Mouse (Mus musculus): ENCODE results near the gene Klrb1a. TPM values are rescaled to one million over a fixed set of nuclear protein-coding genes. Genes with fewer than 3 reads are reported as not detected.

Klrb1a gene
- polyA plus RNA-seq, 1 experiment from 2014 or later: not detected

- no peak for TF ChIP-seq CTCF (IDR thresholded peaks at IDR 0.05; ENCODE audit: low read depth)
- no peak overlapping the region for H3K4me2 ChIP-seq (replicated peaks; ENCODE audit: low read depth)
- H3K36me3 ChIP-seq (ENCODE audit: control insufficient read depth, insufficient read depth, low read length): no peaks in the 10 kb centered on the region
- H3K9me3 ChIP-seq (ENCODE audit: control insufficient read depth, low read length): no peaks in the 10 kb centered on the region
- ATAC-seq (ENCODE audit: low FRiP score, low TSS enrichment) (peak; percentile 53; the same call in 1 of the 2 replicates), DNase-seq (ENCODE audit: low spot score) (peak; percentile 39)
- WGBS: 44% methylated on average over 2 of the region's 2 CpGs
- H3K4me1 ChIP-seq (replicated peaks; ENCODE audit: control insufficient read depth, insufficient read depth): 0 out of 2 replicates have a peak, but pooled peaks cover 2% of the 10 kb centered on the region
- no peak overlapping the region for H3K27ac ChIP-seq (replicated peaks)
- H3K27me3 ChIP-seq (ENCODE audit: control insufficient read depth, insufficient read depth, low read length): no peaks in the 10 kb centered on the region
- H3K4me3 ChIP-seq (ENCODE audit: low read depth, low read length): no peak overlapping the region
- no peak overlapping the region for H3K9ac ChIP-seq (ENCODE audit: low read length)
Measured at GRCm38 (mm10) chr6:128598256-128599047, 24.9 kb downstream of the Klrb1a start.

- Histone ChIP-seq H3K9ac (ENCODE audit: low read length) (no peak overlapping the region), H3K4me2 (replicated peaks; ENCODE audit: low read depth) (peak overlapping the region; percentile 50), H3K9me3 (ENCODE audit: control insufficient read depth, low read length) (no peaks in the 10 kb centered on the region), H3K4me1 (replicated peaks; ENCODE audit: control insufficient read depth, insufficient read depth) (0 out of 2 replicates have a peak, but pooled peaks cover 2% of the 10 kb centered on the region), H3K27me3 (ENCODE audit: control insufficient read depth, insufficient read depth, low read length) (no peaks in the 10 kb centered on the region), H3K4me3 (ENCODE audit: low read depth, low read length) (peak overlapping the region; percentile 30), H3K27ac (replicated peaks) (0 out of 2 replicates have a peak overlapping the region, but pooled peaks have one; percentile 5), H3K36me3 (ENCODE audit: control insufficient read depth, insufficient read depth, low read length) (no peaks in the 10 kb centered on the region)
- DNase-seq (ENCODE audit: low spot score) (peak; percentile 87), ATAC-seq (ENCODE audit: low FRiP score, low TSS enrichment) (peak; percentile 97)
- TF ChIP-seq CTCF (IDR thresholded peaks at IDR 0.05; ENCODE audit: low read depth): no peak
- no peak for TF ChIP-seq EP300 (optimal IDR thresholded peaks at IDR 0.05)
- 6% methylated on average over 9 of the region's 9 CpGs for WGBS
Measured at GRCm38 (mm10) chr6:128597121-128597522, 26.2 kb downstream of the Klrb1a start.

GRCm38 (mm10) chr6:128594651-128595050, 28.7 kb downstream of the Klrb1a start:
- Histone ChIP-seq H3K4me2 (replicated peaks; ENCODE audit: low read depth) (no peak overlapping the region), H3K36me3 (ENCODE audit: control insufficient read depth, insufficient read depth, low read length) (no peaks in the 10 kb centered on the region), H3K9me3 (ENCODE audit: control insufficient read depth, low read length) (no peaks in the 10 kb centered on the region), H3K4me3 (ENCODE audit: low read depth, low read length) (no peak overlapping the region), H3K27me3 (ENCODE audit: control insufficient read depth, insufficient read depth, low read length) (no peaks in the 10 kb centered on the region), H3K4me1 (replicated peaks; ENCODE audit: control insufficient read depth, insufficient read depth) (0 out of 2 replicates have a peak, but pooled peaks cover 2% of the 10 kb centered on the region), H3K9ac (ENCODE audit: low read length) (no peak overlapping the region), H3K27ac (replicated peaks) (no peak overlapping the region)
- WGBS: 43% methylated on average over 9 of the region's 9 CpGs
- ATAC-seq (ENCODE audit: low FRiP score, low TSS enrichment) (no peak; the same call in 1 of the 2 replicates), DNase-seq (ENCODE audit: low spot score) (no peak)
- no peak for TF ChIP-seq CTCF (IDR thresholded peaks at IDR 0.05; ENCODE audit: low read depth)
- no peak for TF ChIP-seq EP300 (optimal IDR thresholded peaks at IDR 0.05)

DNA sequence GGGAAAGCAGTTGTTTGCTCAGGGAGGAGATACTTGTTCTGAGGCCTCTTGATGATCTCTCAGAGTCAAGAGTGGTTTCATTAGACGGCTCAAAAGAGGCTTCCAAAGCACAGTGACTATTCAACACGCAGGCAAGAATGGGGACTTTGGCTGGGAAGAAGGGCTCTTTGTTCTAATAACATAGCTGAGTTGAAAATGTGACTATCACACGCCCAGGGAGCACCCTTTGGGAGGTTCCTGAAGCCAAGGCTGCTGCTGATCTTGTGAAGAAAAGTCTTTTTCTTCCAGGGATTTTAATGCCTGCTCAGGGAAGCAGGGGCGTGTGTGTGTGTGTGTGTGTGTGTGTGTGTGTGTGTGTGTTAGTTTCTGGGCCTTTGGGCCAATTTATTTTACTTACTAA, 33.9 kb downstream of the Klrb1a start:
- Histone ChIP-seq H3K4me3 (ENCODE audit: low read depth, low read length) (no peak overlapping the region), H3K36me3 (ENCODE audit: control insufficient read depth, insufficient read depth, low read length) (no peaks in the 10 kb centered on the region), H3K4me2 (replicated peaks; ENCODE audit: low read depth) (no peak overlapping the region), H3K27me3 (ENCODE audit: control insufficient read depth, insufficient read depth, low read length) (no peaks in the 10 kb centered on the region), H3K9me3 (ENCODE audit: control insufficient read depth, low read length) (no peaks in the 10 kb centered on the region), H3K4me1 (replicated peaks; ENCODE audit: control insufficient read depth, insufficient read depth) (no peaks in the 10 kb centered on the region), H3K9ac (ENCODE audit: low read length) (no peak overlapping the region), H3K27ac (replicated peaks) (no peak overlapping the region)
- ATAC-seq (ENCODE audit: low FRiP score, low TSS enrichment) (no peak), DNase-seq (ENCODE audit: low spot score) (no peak)
- WGBS: 46% methylated on average over 4 of the region's 4 CpGs
- TF ChIP-seq CTCF (IDR thresholded peaks at IDR 0.05; ENCODE audit: low read depth): no peak

- H3K4me1 ChIP-seq (replicated peaks; ENCODE audit: control insufficient read depth, insufficient read depth): no peaks in the 10 kb centered on the region
- no peaks in the 10 kb centered on the region for H3K27me3 ChIP-seq (ENCODE audit: control insufficient read depth, insufficient read depth, low read length)
- DNase-seq (ENCODE audit: low spot score) (no peak), ATAC-seq (ENCODE audit: low FRiP score, low TSS enrichment) (0 out of 2 replicates have a peak, but pooled peaks have one; percentile 8)
- H3K36me3 ChIP-seq (ENCODE audit: control insufficient read depth, insufficient read depth, low read length): no peaks in the 10 kb centered on the region
- no peak overlapping the region for H3K9ac ChIP-seq (ENCODE audit: low read length)
- no peak overlapping the region for H3K27ac ChIP-seq (replicated peaks)
- H3K9me3 ChIP-seq (ENCODE audit: control insufficient read depth, low read length): no peaks in the 10 kb centered on the region
- TF ChIP-seq EP300 (optimal IDR thresholded peaks at IDR 0.05) (no peak), CTCF (IDR thresholded peaks at IDR 0.05; ENCODE audit: low read depth) (no peak)
- 60% methylated on average over 6 of the region's 6 CpGs for WGBS
- H3K4me3 ChIP-seq (ENCODE audit: low read depth, low read length): no peak overlapping the region
- no peak overlapping the region for H3K4me2 ChIP-seq (replicated peaks; ENCODE audit: low read depth)
Measured at GRCm38 (mm10) chr6:128587619-128588018, 35.7 kb downstream of the Klrb1a start.

DNA sequence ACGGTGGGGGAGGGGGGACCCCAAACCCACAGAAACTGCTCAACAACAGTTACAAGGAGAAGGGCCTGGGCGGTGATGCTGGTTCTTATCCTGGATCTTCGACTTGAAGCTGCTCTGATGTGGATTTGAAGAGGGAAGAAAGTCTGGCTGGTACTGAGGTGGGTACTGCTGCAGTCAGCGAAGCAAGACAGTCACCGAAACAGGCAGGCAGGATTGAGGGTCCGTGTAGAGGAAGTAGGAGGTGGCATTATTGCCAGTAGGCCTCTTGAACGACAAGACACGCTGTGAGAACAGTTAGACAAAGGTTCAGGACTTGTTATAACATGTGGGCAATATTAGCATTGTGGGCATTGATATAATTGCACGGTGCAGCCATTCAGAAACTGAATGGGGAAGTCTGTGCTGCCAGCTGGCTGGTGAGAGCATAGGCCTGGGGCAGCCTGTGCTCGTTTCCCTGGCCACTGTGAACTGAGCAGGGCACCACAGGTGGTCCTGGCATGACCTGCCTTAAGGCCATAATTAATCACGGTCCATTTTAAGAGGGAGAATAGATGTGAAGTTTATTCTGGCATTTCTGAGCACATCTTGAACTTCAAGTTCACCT, 37.6 kb downstream of the Klrb1a start:
- 68% methylated on average over 11 of the region's 11 CpGs for WGBS
- DNase-seq (ENCODE audit: low spot score): no peak
- Histone ChIP-seq H3K4me2 (replicated peaks; ENCODE audit: low read depth) (no peak overlapping the region), H3K9ac (ENCODE audit: low read length) (no peak overlapping the region), H3K9me3 (ENCODE audit: control insufficient read depth, low read length) (no peaks in the 10 kb centered on the region), H3K27ac (replicated peaks) (no peak overlapping the region), H3K27me3 (ENCODE audit: control insufficient read depth, insufficient read depth, low read length) (no peaks in the 10 kb centered on the region), H3K4me3 (ENCODE audit: low read depth, low read length) (no peak overlapping the region), H3K4me1 (replicated peaks; ENCODE audit: control insufficient read depth, insufficient read depth) (no peaks in the 10 kb centered on the region), H3K36me3 (ENCODE audit: control insufficient read depth, insufficient read depth, low read length) (no peaks in the 10 kb centered on the region)
- no peak for ATAC-seq (ENCODE audit: low FRiP score, low TSS enrichment)
- TF ChIP-seq CTCF (IDR thresholded peaks at IDR 0.05; ENCODE audit: low read depth): no peak

All from stomach, postnatal 0 days (tissue).